Mouse (Mus musculus) G1E (cell line): ENCODE measurements at regions not wholly inside any gene's neighbourhood (a gene's known extent, or its start where the extent isn't known, plus 50 kb on each side); places are given as distances from the start of the nearest gene placed in this dataset.

Source experiments
- ATAC-seq: 2 replicates; pipeline ENCODE4 v1.8.0; 2016; ENCODE audit warnings: mild to moderate bottlenecking; ENCODE audit not compliant: insufficient number of reproducible peaks, poor library complexity, low FRiP score, severe bottlenecking; ENCODE audit errors: extremely low read depth
- DNase-seq: peaks from one replicate; pipeline ENCODE4 v3.0.0; 2012; ENCODE audit warnings: low spot score
- H3K27me3 ChIP-seq: 2 replicates; pipeline ENCODE4 v1.6.1; 2012; ENCODE audit warnings: mild to moderate bottlenecking, low read length, inconsistent platforms; ENCODE audit not compliant: insufficient read depth
- H3K36me3 ChIP-seq: replicated peaks from 2 replicates; pipeline ENCODE3; 2012; ENCODE audit warnings: mild to moderate bottlenecking, inconsistent platforms
- H3K4me1 ChIP-seq: 2 replicates; pipeline ENCODE4 v1.6.1; 2012; ENCODE audit warnings: low read depth, low read length, inconsistent platforms, mixed read lengths; ENCODE audit not compliant: insufficient read depth
- H3K4me3 ChIP-seq: 2 replicates; pipeline ENCODE4 v1.5.1; 2012; ENCODE audit warnings: low read depth, mild to moderate bottlenecking, inconsistent platforms, low read length, moderate library complexity, mixed read lengths
- H3K9me3 ChIP-seq: replicated peaks from 2 replicates; pipeline ENCODE4 v1.6.1; 2012; ENCODE audit warnings: inconsistent platforms
- CTCF ChIP-seq: IDR thresholded peaks from 2 replicates; pipeline ENCODE4 v1.5.1; 2012; ENCODE audit warnings: low read depth, low read length, inconsistent platforms, mixed read lengths
- GATA1 ChIP-seq: IDR thresholded peaks from 2 replicates; pipeline ENCODE4 v1.6.1; 2012; ENCODE audit warnings: borderline replicate concordance, low read length, inconsistent platforms, mixed read lengths
- GATA2 ChIP-seq: IDR thresholded peaks from 2 replicates; pipeline ENCODE4 v1.6.1; 2012; ENCODE audit warnings: low read depth, low read length, inconsistent platforms, borderline replicate concordance
- POLR2AphosphoS5 ChIP-seq: IDR thresholded peaks from 2 replicates; pipeline ENCODE4 v1.6.1; 2012; ENCODE audit warnings: low read depth, low read length, inconsistent platforms; ENCODE audit not compliant: insufficient replicate concordance
- TAL1 ChIP-seq: conservative IDR thresholded peaks from 2 replicates; pipeline ENCODE4 v1.6.1; 2012; ENCODE audit warnings: low read depth, low read length, inconsistent platforms, mixed read lengths

GRCm38 (mm10) chr1:13752479-13752878 is 2338.6 kb downstream of the A830018L16Rik start:
- DNase-seq, result no peak
- no peaks in the 10 kb centered on the region for H3K9me3 ChIP-seq
- no peak for ATAC-seq
- H3K4me3 ChIP-seq, result no peak overlapping the region
- H3K36me3 ChIP-seq, result no peaks in the 10 kb centered on the region
- H3K4me1 ChIP-seq, result no peaks in the 10 kb centered on the region
- TF ChIP-seq CTCF, result no peak
- no peak for TF ChIP-seq GATA2
- no peak for TF ChIP-seq POLR2AphosphoS5
- no peak for TF ChIP-seq TAL1
- TF ChIP-seq GATA1, result no peak
- no peaks in the 10 kb centered on the region for H3K27me3 ChIP-seq

- ATAC-seq (no peak), DNase-seq (no peak)
- no peaks in the 10 kb centered on the region for H3K36me3 ChIP-seq
- no peaks in the 10 kb centered on the region for H3K4me1 ChIP-seq
- no peaks in the 10 kb centered on the region for H3K9me3 ChIP-seq
- H3K27me3 ChIP-seq, result no peaks in the 10 kb centered on the region
- H3K4me3 ChIP-seq, result no peak overlapping the region
- TF ChIP-seq GATA2 (no peak), GATA1 (no peak), POLR2AphosphoS5 (no peak), TAL1 (no peak), CTCF (no peak)
These were observed 2337.5 kb downstream of the A830018L16Rik start for GRCm38 (mm10) chr1:13751381-13751780.
